Mouse (Mus musculus): ENCODE measurements around the gene Amhr2.

GRCm38 (mm10) chr15:102498322-102498721 lies 53.2 kb downstream of the Amhr2 start:
- TF ChIP-seq POLR2A (IDR thresholded peaks at IDR 0.05; ENCODE audit: insufficient read depth, low read depth, low read length) (no peak), CTCF (IDR thresholded peaks at IDR 0.05; ENCODE audit: insufficient read depth, low read depth, low read length) (no peak)

Data from olfactory bulb, adult 2 months (tissue).